Mouse (Mus musculus) cerebellum, postnatal 36 days (tissue): ENCODE results near the gene Nsf.
"Not testable (repeated sequence)": the region's sequence is repeated elsewhere in the genome, so short reads cannot be mapped to it uniquely, and the experiment has no call there.

ENCODE experiments used
- DNase-seq, 2 experiments: peaks; one replicate each; pipeline ENCODE4 v3.0.0; 2021 to 2022; ENCODE audit warnings: mixed read lengths in 2 of 2

Gene Nsf

GRCm38 (mm10) chr11:103890337-103891186 lies 63.3 kb downstream of the Nsf start:
- no peak for DNase-seq

GRCm38 (mm10) chr11:103887724-103888410 lies 66.0 kb downstream of the Nsf start:
- DNase-seq, result no peak

- no peak for DNase-seq
Measured at GRCm38 (mm10) chr11:103884749-103885383, 69.0 kb downstream of the Nsf start.

- DNase-seq, result no peak
Measured at GRCm38 (mm10) chr11:103883793-103884192, 70.1 kb downstream of the Nsf start.

GRCm38 (mm10) chr11:103879476-103879875 lies 74.4 kb downstream of the Nsf start:
- not testable (repeated sequence) for DNase-seq

- DNase-seq, result no peak
Measured at GRCm38 (mm10) chr11:103878441-103878840, 75.4 kb downstream of the Nsf start.

GRCm38 (mm10) chr11:103870352-103870751 lies 83.5 kb downstream of the Nsf start:
- DNase-seq, result no peak

- no peak for DNase-seq
Measured at GRCm38 (mm10) chr11:103867702-103868101, 86.2 kb downstream of the Nsf start.

- DNase-seq, result no peak
Measured at GRCm38 (mm10) chr11:103865346-103865745, 88.5 kb downstream of the Nsf start.

- no peak for DNase-seq
Measured at GRCm38 (mm10) chr11:103864486-103864885, 89.4 kb downstream of the Nsf start.

- no peak for DNase-seq
Measured at GRCm38 (mm10) chr11:103862951-103863350, 90.9 kb downstream of the Nsf start.

- DNase-seq, result no peak
Measured at GRCm38 (mm10) chr11:103859933-103860610, 93.8 kb downstream of the Nsf start.

GRCm38 (mm10) chr11:103858760-103859159 lies 95.1 kb downstream of the Nsf start:
- DNase-seq, result no peak

- DNase-seq, result no peak
Measured at GRCm38 (mm10) chr11:103856641-103857040, 97.2 kb downstream of the Nsf start.

GRCm38 (mm10) chr11:103854294-103854693 lies 99.6 kb downstream of the Nsf start:
- DNase-seq, result no peak

- no peak for DNase-seq
Measured at GRCm38 (mm10) chr11:103853284-103853920, 100.5 kb downstream of the Nsf start.

- DNase-seq, result no peak
Measured at GRCm38 (mm10) chr11:103852590-103853283, 101.1 kb downstream of the Nsf start.

- no peak for DNase-seq
Measured at GRCm38 (mm10) chr11:103848287-103848686, 105.6 kb downstream of the Nsf start.

GRCm38 (mm10) chr11:103840834-103841233 lies 113.0 kb downstream of the Nsf start:
- peak in 1 of 2 experiments; percentile 21 for DNase-seq

- no peak for DNase-seq
Measured at GRCm38 (mm10) chr11:103838955-103839354, 114.9 kb downstream of the Nsf start.

- no peak for DNase-seq
Measured at GRCm38 (mm10) chr11:103832331-103832730, 121.5 kb downstream of the Nsf start.

GRCm38 (mm10) chr11:103831766-103832165 lies 122.1 kb downstream of the Nsf start:
- DNase-seq, result no peak
